Mouse (Mus musculus) thymus, adult 2 months (tissue): ENCODE measurements around the gene Bach2.

ENCODE experiments used
- CTCF ChIP-seq: fragments of 200-500 bp; IDR thresholded peaks from 2 replicates; pipeline ENCODE4 v1.5.1; 2012; ENCODE audit warnings: mild to moderate bottlenecking, control low read depth, low read length, moderate library complexity, borderline replicate concordance; ENCODE audit not compliant: control insufficient read depth, poor library complexity, insufficient read depth; ENCODE audit errors: extremely low read depth
- POLR2A ChIP-seq: fragments of 200-500 bp; IDR thresholded peaks from 2 replicates; pipeline ENCODE4 v1.6.1; 2012; ENCODE audit warnings: mild to moderate bottlenecking, low read length, control low read depth, moderate library complexity; ENCODE audit not compliant: control insufficient read depth, poor library complexity, insufficient read depth; ENCODE audit errors: extremely low read depth

- TF ChIP-seq CTCF (no peak), POLR2A (no peak)
Measured at GRCm38 (mm10) chr4:32299221-32299620, 60.6 kb downstream of the Bach2 start.
